In genomic region chr1:181334329-181335018, GRCm38 (mm10) we compare ENCODE assay signal across 12 mouse cellular contexts. TPM values are rescaled to one million over a fixed set of nuclear protein-coding genes. Genes with fewer than 3 reads are reported as not detected.
DNase-seq lines count a peak whose midpoint lies in the region; ATAC-seq and TF ChIP-seq lines count a peak whose summit lies in the region.
"Had no signal": no experiment of that assay in that cellular context is flagged by ENCODE, and none has a peak within 500 bp of the region (broad histone marks: within the 10 kb centered on the region; RNA-seq: fewer than 3 reads in every experiment).

No protein-coding gene starts in this region.

- WGBS in heart, embryonic 13.5 days, result 82% methylated on average over 6 of the region's 6 CpGs
- 70% methylated on average over 6 of the region's 6 CpGs for WGBS in liver, postnatal 0 days (ENCODE audit: insufficient replicate concordance)

- H3K9me3 ChIP-seq in heart, embryonic 13.5 days, result peaks cover 6% of the 10 kb centered on the region; the same call in 1 of the 2 replicates
- H3K9me3 ChIP-seq in liver, postnatal 0 days (ENCODE audit: low read length), result peaks cover 3% of the 10 kb centered on the region; the same call in 1 of the 2 replicates
- H3K9me3 ChIP-seq: limb, embryonic 13.5 days had no signal

- no peaks in the 10 kb centered on the region for H3K27me3 ChIP-seq in heart, embryonic 13.5 days (replicated peaks)
- H3K27me3 ChIP-seq in liver, postnatal 0 days (ENCODE audit: insufficient read depth, low read length), result no peaks in the 10 kb centered on the region
- H3K27me3 ChIP-seq: limb, embryonic 13.5 days had no signal

- peaks cover 13% of the 10 kb centered on the region for H3K4me1 ChIP-seq in heart, embryonic 13.5 days
- H3K4me1 ChIP-seq in liver, postnatal 0 days (ENCODE audit: insufficient read depth), result peaks cover 23% of the 10 kb centered on the region

- no peak overlapping the region for H3K4me3 ChIP-seq in heart, embryonic 13.5 days
- H3K4me3 ChIP-seq in liver, postnatal 0 days (ENCODE audit: low read depth, low read length), result 0 out of 2 replicates have a peak overlapping the region, but pooled peaks have one; percentile 0
- H3K4me3 ChIP-seq: limb, embryonic 13.5 days had no signal

- TF ChIP-seq CTCF in liver, postnatal 0 days (IDR thresholded peaks at IDR 0.05; ENCODE audit: low read depth), result peak; percentile 43

- H3K36me3 ChIP-seq in heart, embryonic 13.5 days, result no peaks in the 10 kb centered on the region
- H3K36me3 ChIP-seq in liver, postnatal 0 days (replicated peaks; ENCODE audit: insufficient read depth, low read length), result no peaks in the 10 kb centered on the region
- H3K36me3 ChIP-seq: limb, embryonic 13.5 days had no signal

- peak overlapping the region; percentile 13; the same call in 1 of the 2 replicates for H3K4me2 ChIP-seq in heart, embryonic 13.5 days
- peak overlapping the region; percentile 57 for H3K4me2 ChIP-seq in liver, postnatal 0 days (ENCODE audit: low read depth, low read length)
- H3K4me2 ChIP-seq: limb, embryonic 13.5 days had no signal

- H3K27ac ChIP-seq in heart, embryonic 13.5 days (replicated peaks), result no peak overlapping the region
- H3K27ac ChIP-seq in liver, postnatal 0 days (ENCODE audit: low read depth), result peak overlapping the region; percentile 93
- H3K27ac ChIP-seq: limb, embryonic 13.5 days had no signal

- peak; percentile 74 for ATAC-seq in heart, embryonic 13.5 days (ENCODE audit: extremely low read depth, insufficient number of reproducible peaks, low FRiP score, low TSS enrichment)
- ATAC-seq in liver, postnatal 0 days, result peak; percentile 95

- H3K9ac ChIP-seq in heart, embryonic 13.5 days, result no peak overlapping the region
- no peak overlapping the region for H3K9ac ChIP-seq in liver, postnatal 0 days (replicated peaks)
- H3K9ac ChIP-seq: limb, embryonic 13.5 days had no signal

- peak; percentile 99 for TF ChIP-seq EP300 in liver, postnatal 0 days (IDR thresholded peaks at IDR 0.05; ENCODE audit: low read depth)

- no peak for DNase-seq in heart, adult 11 months
- peak; percentile 80 for DNase-seq in c-Kit-negative CD71-positive TER-119-positive erythroid progenitor cells, embryonic 14.5 days (ENCODE audit: low read depth, low spot score)
- peak; percentile 84 for DNase-seq in liver, postnatal 0 days
- DNase-seq in thymus, postnatal 10 days (ENCODE audit: low spot score in 2 of 2), result peak; percentile 78 to 82
- no peak for DNase-seq in right cerebral cortex, postnatal 4 days
- DNase-seq in adrenal gland, adult (ENCODE audit: inconsistent age in 2 of 2, low spot score in 1 of 2), result no peak
- DNase-seq in urinary bladder, postnatal 10 days (ENCODE audit: low spot score), result no peak
- DNase-seq: adrenal gland, adult 2 months; heart, postnatal 14 days; kidney, postnatal 14 days had no signal

RNA-seq across cellular contexts. Expression of gene Cnih3, which starts 18.0 kb away (rescaled TPM):
- 0.39 and 0.51 TPM in 2 replicates for polyA plus RNA-seq in heart, embryonic 13.5 days (2015; fragmentation: Nextera tagmentation; extraction: Ambion mirVana)
- polyA plus RNA-seq in liver, postnatal 0 days (2015; fragmentation: Nextera tagmentation; extraction: Ambion mirVana), result not detected in 2 replicates
- polyA plus RNA-seq: adrenal gland, adult 2 months had no signal

Comparison
In these comparisons a context has a peak if more than half of its experiments do, and no peak if none do; other contexts are left out.
1. DNase-seq: peak in c-Kit-negative CD71-positive TER-119-positive erythroid progenitor cells, embryonic 14.5 days (single experiment), liver, postnatal 0 days (single experiment) and thymus, postnatal 10 days (2 of 2); none in heart, adult 11 months (single experiment), right cerebral cortex, postnatal 4 days (single experiment), adrenal gland, adult (0 of 2) and urinary bladder, postnatal 10 days (single experiment).